Mouse (Mus musculus) heart, embryonic 15.5 days (tissue): Measurements from ENCODE around the gene Angel2. TPM values are rescaled to one million over a fixed set of nuclear protein-coding genes. Genes with fewer than 3 reads are reported as not detected.
"Not testable (repeated sequence)": the region's sequence is repeated elsewhere in the genome, so short reads cannot be mapped to it uniquely, and the experiment has no call there.

Experiments
- ATAC-seq: fragments of 200-750 bp; cut with Nextera tagmentation; replicated peaks from 2 replicates; pipeline ENCODE4 v1.8.0; 2017; ENCODE audit warnings: low read depth, moderate TSS enrichment; ENCODE audit not compliant: insufficient number of reproducible peaks, insufficient read depth, low FRiP score
- H3K27ac ChIP-seq: fragments of 300-500 bp; sonication (generic); 2 replicates; pipeline ENCODE4 v1.5.1; 2015; ENCODE audit warnings: mild to moderate bottlenecking, inconsistent platforms
- H3K27me3 ChIP-seq: fragments of 300-500 bp; sonication (generic); 2 replicates; pipeline ENCODE4 v1.6.1; 2015; ENCODE audit warnings: inconsistent platforms
- H3K36me3 ChIP-seq: fragments of 300-500 bp; sonication (generic); 2 replicates; pipeline ENCODE4 v1.6.1; 2015; ENCODE audit warnings: mild to moderate bottlenecking, inconsistent platforms
- H3K4me1 ChIP-seq: fragments of 300-500 bp; sonication (generic); replicated peaks from 2 replicates; pipeline ENCODE4 v1.6.1; 2015; ENCODE audit warnings: inconsistent platforms
- H3K4me2 ChIP-seq: fragments of 300-500 bp; sonication (generic); 2 replicates; pipeline ENCODE4 v1.6.1; 2015; ENCODE audit warnings: inconsistent platforms, mild to moderate bottlenecking, moderate library complexity
- H3K4me3 ChIP-seq: fragments of 300-500 bp; sonication (generic); 2 replicates; pipeline ENCODE4 v1.5.1; 2015; ENCODE audit warnings: mild to moderate bottlenecking, inconsistent platforms
- H3K9ac ChIP-seq: fragments of 300-500 bp; sonication (generic); 2 replicates; pipeline ENCODE4 v1.6.1; 2015; ENCODE audit warnings: mild to moderate bottlenecking, inconsistent platforms
- H3K9me3 ChIP-seq: fragments of 300-500 bp; sonication (generic); replicated peaks from 2 replicates; pipeline ENCODE4 v1.6.1; 2016; ENCODE audit warnings: inconsistent platforms
- WGBS: fragments of 180-500 bp; shearing (Covaris S2); methylation state at CpG from one replicate; pipeline ENCODE4 v1.1.7; 2015; ENCODE audit warnings: mixed read lengths; 5-methylcytosine and 5-hydroxymethylcytosine counted together
- polyA plus RNA-seq: library from polyadenylated mRNA; unstranded; fragments of >200 nt; fragmentation: Nextera tagmentation; extraction: Ambion mirVana; gene quantifications from 2 replicates; pipeline ENCODE4 v1.2.1, GENCODE M21; 2015

Gene Angel2
- 29.3 and 30.1 TPM in 2 replicates for polyA plus RNA-seq

DNA sequence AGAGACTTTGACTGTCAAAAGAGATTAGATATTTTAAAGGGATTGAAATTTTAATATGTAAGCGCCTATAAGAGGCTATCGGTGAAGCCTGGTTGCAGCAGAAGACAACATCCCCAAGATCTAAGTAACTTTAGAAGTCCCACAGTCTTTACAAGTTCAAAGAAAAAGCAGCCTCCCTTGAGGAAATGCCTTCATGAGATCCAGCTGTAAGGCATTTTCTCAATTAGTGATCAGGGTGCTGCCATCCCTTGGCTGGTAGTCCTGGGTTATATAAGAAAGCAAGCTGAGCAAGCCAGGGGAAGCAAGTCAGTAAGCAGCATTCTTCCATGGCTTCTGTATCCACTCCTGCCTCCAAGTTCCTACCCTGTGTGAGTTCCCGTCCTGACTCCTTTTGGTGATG, at the start of gene Angel2:
Gene Angel2 (plus strand): TSS at position 301 of the 400 bp plus-strand sequence.
- not testable (repeated sequence) for H3K9me3 ChIP-seq, H3K4me2 ChIP-seq, H3K27me3 ChIP-seq, H3K27ac ChIP-seq, H3K4me3 ChIP-seq, H3K9ac ChIP-seq, H3K36me3 ChIP-seq, ATAC-seq
- H3K4me1 ChIP-seq, result peaks cover 11% of the 10 kb centered on the region
- WGBS, result 75% methylated on average over 3 of the region's 3 CpGs

DNA sequence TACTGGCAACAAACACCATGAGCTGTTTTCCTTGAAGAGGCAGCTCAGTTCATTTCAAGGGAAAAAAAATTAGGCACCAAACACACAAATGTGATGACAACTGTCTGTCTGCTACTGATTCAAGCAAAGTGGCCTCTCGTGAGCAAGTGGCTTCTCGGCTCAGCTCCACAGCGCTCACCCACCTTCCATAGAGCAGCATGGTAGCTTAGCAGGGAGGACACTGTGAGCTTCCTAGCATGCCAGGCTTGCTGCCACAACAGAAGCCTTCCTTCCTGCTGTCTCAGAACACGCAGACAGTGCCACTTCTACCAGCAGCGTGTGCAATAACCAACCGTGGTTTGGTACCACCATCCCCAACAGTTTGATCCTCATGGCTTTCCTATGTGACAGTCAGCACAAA, 49.2 kb upstream of the Angel2 start:
- 69% methylated on average over 6 of the region's 6 CpGs for WGBS
- Histone ChIP-seq H3K4me3 (no peak overlapping the region), H3K27me3 (no peaks in the 10 kb centered on the region), H3K4me2 (no peak overlapping the region), H3K4me1 (no peaks in the 10 kb centered on the region), H3K9ac (no peak overlapping the region), H3K36me3 (no peaks in the 10 kb centered on the region; the same call in 1 of the 2 replicates), H3K9me3 (no peaks in the 10 kb centered on the region), H3K27ac (no peak overlapping the region)
- no peak for ATAC-seq

DNA sequence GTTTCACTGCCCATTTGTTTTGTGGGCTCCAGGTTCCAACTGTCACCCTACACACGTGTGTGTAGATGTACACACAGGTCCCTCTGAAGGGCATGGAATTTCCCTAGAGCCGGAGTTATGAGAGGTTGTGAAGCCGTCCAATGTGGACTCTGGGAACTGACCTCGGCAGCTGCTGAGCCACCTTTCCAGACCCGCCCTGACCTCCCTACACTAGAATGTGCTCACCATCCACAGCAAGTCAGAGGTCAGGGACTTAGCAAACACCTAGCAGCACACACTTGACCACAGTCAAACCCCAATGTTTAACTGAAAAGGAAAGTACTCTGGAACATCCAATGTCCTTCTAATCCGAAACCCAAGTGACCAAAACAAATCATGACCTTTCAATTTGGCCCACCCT, 44.3 kb upstream of the Angel2 start:
- H3K27ac ChIP-seq, result no peak overlapping the region
- no peak overlapping the region for H3K4me3 ChIP-seq
- 80% methylated on average over 6 of the region's 6 CpGs for WGBS
- H3K4me2 ChIP-seq, result no peak overlapping the region
- H3K9me3 ChIP-seq, result no peaks in the 10 kb centered on the region
- H3K36me3 ChIP-seq, result peaks cover 8% of the 10 kb centered on the region; the same call in 1 of the 2 replicates
- H3K9ac ChIP-seq, result no peak overlapping the region
- ATAC-seq, result no peak
- no peaks in the 10 kb centered on the region for H3K27me3 ChIP-seq
- peaks cover 9% of the 10 kb centered on the region; the same call in 1 of the 2 replicates for H3K4me1 ChIP-seq

DNA sequence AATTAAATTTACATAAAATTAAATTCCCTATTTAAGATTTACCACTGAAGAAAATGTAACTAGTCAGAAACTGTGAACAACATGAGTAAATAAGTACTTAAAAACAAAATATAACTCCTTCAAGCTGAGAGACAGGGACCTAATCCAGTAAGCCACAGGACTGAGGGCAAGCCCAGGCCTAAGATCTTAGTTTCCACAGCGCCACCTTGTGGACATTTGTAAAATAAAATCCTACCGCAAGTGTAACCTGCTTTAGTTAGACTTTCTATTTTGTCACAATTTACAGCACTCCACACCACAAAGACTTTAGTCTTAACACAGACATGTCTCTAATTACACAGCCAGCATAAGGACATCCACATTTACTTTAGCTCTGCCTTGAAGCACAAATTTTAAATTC, 43.5 kb upstream of the Angel2 start:
- no peaks in the 10 kb centered on the region for H3K27me3 ChIP-seq
- ATAC-seq, result no peak
- no peaks in the 10 kb centered on the region for H3K9me3 ChIP-seq
- H3K4me2 ChIP-seq, result no peak overlapping the region
- H3K36me3 ChIP-seq, result peaks cover 8% of the 10 kb centered on the region; the same call in 1 of the 2 replicates
- H3K9ac ChIP-seq, result no peak overlapping the region
- no peak overlapping the region for H3K27ac ChIP-seq
- 7% methylated on average over 2 of the region's 2 CpGs for WGBS
- peaks cover 9% of the 10 kb centered on the region; the same call in 1 of the 2 replicates for H3K4me1 ChIP-seq
- no peak overlapping the region for H3K4me3 ChIP-seq

DNA sequence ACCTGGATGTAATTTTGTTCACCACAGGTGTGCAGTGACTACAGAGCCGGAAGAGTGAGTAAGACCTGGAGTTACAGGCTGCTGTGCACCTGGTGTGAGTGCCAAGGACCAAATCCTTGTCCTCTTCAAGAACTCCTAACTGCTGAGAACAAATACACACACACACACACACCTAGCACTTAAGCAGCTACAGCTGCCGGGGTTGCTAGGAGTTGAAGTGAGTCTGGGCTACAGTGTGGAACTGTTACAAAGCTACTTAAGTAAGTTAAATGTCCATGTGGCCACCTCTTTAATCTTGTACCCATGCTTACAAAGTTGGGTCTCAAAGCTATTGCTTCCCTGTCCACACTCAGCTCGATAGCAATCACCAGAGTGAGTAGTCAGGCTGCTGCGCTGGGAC, 38.9 kb upstream of the Angel2 start:
- Histone ChIP-seq H3K36me3 (peaks cover 13% of the 10 kb centered on the region), H3K27ac (no peak overlapping the region)
- no peak for ATAC-seq

DNA sequence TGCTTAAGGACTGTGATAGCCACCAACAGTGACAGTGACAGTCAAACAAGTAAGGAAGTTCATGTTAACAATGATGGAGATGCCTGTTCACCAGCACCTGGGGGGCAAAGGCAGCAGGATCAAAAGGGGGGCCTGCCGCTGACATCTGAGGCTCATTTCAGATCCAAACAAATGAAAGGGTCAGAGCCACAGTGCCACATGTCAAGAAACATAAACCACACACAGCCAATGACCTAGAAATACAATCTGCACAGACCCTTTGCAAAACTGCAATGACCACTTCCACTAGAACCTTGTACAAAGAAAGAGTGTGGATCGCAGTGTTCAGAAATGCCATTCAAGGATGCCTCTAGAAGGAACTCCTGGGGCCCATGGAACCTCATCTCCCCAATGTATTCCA, 36.9 kb upstream of the Angel2 start:
- H3K27me3 ChIP-seq, result no peaks in the 10 kb centered on the region
- H3K4me3 ChIP-seq, result no peak overlapping the region
- no peak overlapping the region for H3K4me2 ChIP-seq
- 87% methylated on average over 2 of the region's 2 CpGs for WGBS
- H3K4me1 ChIP-seq, result peaks cover 9% of the 10 kb centered on the region; the same call in 1 of the 2 replicates
- no peaks in the 10 kb centered on the region for H3K9me3 ChIP-seq
- H3K9ac ChIP-seq, result no peak overlapping the region
- H3K27ac ChIP-seq, result no peak overlapping the region
- no peak for ATAC-seq
- peaks cover 21% of the 10 kb centered on the region for H3K36me3 ChIP-seq

More for the DNA sequence above, 38.9 kb upstream of the Angel2 start:
- Histone ChIP-seq H3K4me3 (no peak overlapping the region), H3K27me3 (no peaks in the 10 kb centered on the region), H3K9ac (no peak overlapping the region), H3K4me2 (no peak overlapping the region), H3K4me1 (peaks cover 9% of the 10 kb centered on the region; the same call in 1 of the 2 replicates), H3K9me3 (no peaks in the 10 kb centered on the region)
- WGBS, result 88% methylated on average over 4 of the region's 4 CpGs

DNA sequence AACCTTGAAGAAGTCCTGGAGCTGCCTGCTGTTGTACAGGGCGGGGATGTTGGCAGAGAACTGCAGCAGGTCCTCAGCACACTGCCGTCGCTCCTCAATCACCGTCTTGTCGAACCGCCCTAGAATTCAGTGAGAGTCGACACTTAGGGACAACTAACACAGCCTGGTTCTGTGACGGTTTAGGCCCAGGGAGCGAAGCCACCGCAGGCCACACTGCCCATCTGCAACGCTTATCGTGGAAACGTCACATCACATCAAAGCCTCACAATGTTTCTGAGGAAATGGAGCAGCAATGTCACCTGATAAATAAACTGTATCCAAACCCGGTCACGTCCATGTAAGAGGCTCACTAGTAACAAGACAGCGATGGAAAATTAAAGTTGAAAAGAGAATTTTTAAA, 36.3 kb upstream of the Angel2 start:
- Histone ChIP-seq H3K27me3 (no peaks in the 10 kb centered on the region), H3K4me1 (peaks cover 3% of the 10 kb centered on the region; the same call in 1 of the 2 replicates), H3K9ac (no peak overlapping the region), H3K36me3 (peaks cover 21% of the 10 kb centered on the region), H3K27ac (no peak overlapping the region), H3K4me2 (no peak overlapping the region), H3K9me3 (no peaks in the 10 kb centered on the region), H3K4me3 (no peak overlapping the region)
- no peak for ATAC-seq
- 81% methylated on average over 16 of the region's 16 CpGs for WGBS

DNA sequence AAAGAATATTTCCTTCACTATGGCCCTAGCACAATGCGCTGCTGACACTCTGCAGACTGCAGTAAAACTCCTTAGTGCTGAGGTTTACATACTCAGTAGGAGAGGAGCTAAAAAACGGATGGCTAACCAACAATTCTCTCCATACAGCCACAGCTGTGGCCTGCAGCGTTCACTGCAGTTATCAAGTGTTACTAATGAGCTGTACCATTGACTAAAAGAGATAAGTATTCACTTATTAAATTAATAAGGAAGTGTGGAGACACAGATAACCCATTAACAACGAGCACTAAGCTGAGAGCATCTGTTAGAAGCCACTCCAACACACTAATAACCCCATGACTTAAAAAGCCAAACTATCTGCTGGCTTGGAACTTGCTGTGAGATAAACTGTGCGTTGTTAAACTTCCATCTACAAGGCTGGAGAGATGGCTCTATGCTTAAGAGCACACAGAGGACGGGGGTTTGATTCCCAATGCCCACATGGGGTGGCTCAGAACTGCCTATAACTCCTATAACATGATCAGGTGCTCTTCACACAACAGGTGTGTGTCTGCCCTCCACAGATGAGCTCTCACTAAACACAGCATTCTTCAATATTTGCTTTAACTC, 31.2 kb upstream of the Angel2 start:
- ATAC-seq, result no peak
- 63% methylated on average over 6 of the region's 6 CpGs for WGBS
- Histone ChIP-seq H3K4me2 (no peak overlapping the region), H3K9me3 (no peaks in the 10 kb centered on the region), H3K9ac (no peak overlapping the region), H3K27me3 (no peaks in the 10 kb centered on the region), H3K4me3 (no peak overlapping the region), H3K36me3 (peaks cover 12% of the 10 kb centered on the region), H3K27ac (no peak overlapping the region), H3K4me1 (no peaks in the 10 kb centered on the region)

DNA sequence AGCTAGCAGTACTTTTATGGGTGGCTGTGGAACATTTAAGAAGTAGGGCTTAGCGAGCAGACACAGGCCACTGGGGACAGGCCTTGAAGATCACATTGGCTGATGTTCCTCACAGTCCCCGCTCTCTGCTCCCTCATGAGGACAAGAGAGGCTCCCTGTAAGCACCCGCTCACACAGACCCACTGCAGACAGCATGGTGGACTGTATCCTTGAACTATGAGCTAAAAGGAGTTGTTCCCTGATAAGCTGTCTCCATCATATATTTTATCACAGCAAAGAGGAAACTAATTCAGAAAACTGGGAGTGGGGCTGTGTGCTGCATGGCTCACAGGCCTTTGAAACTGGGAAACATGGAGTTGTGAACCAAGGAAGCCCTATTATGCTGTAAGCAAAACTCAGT, 26.7 kb upstream of the Angel2 start:
- no peaks in the 10 kb centered on the region for H3K27me3 ChIP-seq
- no peak overlapping the region for H3K27ac ChIP-seq
- H3K36me3 ChIP-seq, result peaks cover 3% of the 10 kb centered on the region; the same call in 1 of the 2 replicates
- H3K4me1 ChIP-seq, result 0 out of 2 replicates have a peak, but pooled peaks cover 5% of the 10 kb centered on the region
- ATAC-seq, result no peak
- WGBS, result 86% methylated on average over 3 of the region's 3 CpGs
- no peak overlapping the region for H3K4me2 ChIP-seq
- no peak overlapping the region for H3K9ac ChIP-seq
- H3K9me3 ChIP-seq, result no peaks in the 10 kb centered on the region
- no peak overlapping the region for H3K4me3 ChIP-seq

DNA sequence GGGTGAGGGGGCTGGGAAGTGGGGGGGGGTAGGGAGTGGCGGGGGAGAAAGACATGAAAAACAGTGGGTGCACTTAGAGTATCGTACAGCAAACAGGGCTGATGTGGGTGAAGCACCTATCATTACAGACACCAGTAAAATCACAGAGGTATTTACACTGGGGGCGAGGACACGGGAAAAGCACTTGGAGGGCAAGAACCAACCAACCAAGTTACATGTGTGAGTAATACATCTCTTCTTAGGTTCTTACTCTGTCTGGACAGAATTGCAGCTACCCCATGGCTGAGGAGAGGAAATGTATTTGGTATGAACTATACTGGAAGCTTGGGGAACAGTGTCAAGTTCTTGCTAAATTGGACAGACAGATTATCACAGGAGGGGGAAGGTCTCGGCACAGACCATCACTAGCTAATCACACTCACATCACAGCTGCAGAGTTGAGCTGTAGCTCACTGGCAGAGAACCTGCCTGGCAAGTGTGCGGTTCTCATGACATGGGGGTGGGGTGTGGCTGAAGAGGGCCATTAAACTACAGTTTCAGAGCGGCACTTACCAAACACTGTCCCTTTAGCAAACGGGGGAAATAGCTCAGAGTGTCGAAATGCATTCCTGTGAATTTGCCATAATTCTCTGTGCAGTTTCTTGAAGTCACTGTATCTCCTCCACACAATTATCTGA, 25.9 kb upstream of the Angel2 start:
- Histone ChIP-seq H3K36me3 (peaks cover 11% of the 10 kb centered on the region; the same call in 1 of the 2 replicates), H3K4me3 (no peak overlapping the region), H3K27me3 (no peaks in the 10 kb centered on the region), H3K9ac (no peak overlapping the region), H3K4me1 (0 out of 2 replicates have a peak, but pooled peaks cover 5% of the 10 kb centered on the region), H3K4me2 (no peak overlapping the region), H3K9me3 (no peaks in the 10 kb centered on the region), H3K27ac (peak overlapping the region; percentile 12; the same call in 1 of the 2 replicates)
- no peak for ATAC-seq
- 58% methylated on average over 9 of the region's 9 CpGs for WGBS

DNA sequence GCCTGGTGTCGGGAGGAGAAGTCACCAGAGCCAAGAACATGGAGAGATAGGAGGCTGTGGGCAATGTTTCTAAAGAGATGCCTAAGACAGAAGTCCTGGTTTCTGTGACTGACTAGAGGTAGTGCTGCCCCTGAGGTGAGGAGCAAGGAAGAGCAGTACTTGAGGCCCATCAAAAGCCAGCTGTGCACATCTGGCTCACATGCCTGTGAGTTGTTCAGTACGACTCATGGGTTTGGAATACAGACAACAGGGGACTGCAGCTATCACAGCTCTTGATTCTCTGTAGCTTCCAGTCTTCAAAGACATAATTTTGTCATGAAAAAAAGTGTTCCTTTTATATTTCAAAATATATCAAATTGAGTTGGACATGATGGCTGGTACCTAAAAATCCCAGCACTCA, 23.8 kb upstream of the Angel2 start:
- H3K9me3 ChIP-seq, result no peaks in the 10 kb centered on the region
- WGBS, result 55% methylated on average over 2 of the region's 2 CpGs
- no peak overlapping the region for H3K9ac ChIP-seq
- H3K36me3 ChIP-seq, result peaks cover 16% of the 10 kb centered on the region; the same call in 1 of the 2 replicates
- 0 out of 2 replicates have a peak, but pooled peaks cover 5% of the 10 kb centered on the region for H3K4me1 ChIP-seq
- no peak for ATAC-seq
- H3K4me2 ChIP-seq, result no peak overlapping the region
- H3K27me3 ChIP-seq, result no peaks in the 10 kb centered on the region
- no peak overlapping the region for H3K27ac ChIP-seq
- H3K4me3 ChIP-seq, result no peak overlapping the region
